Mouse (Mus musculus) lung, postnatal 0 days (tissue): ENCODE measurements around the gene Btbd3.

Experiments
- CTCF ChIP-seq: IDR thresholded peaks from 2 replicates; pipeline ENCODE4 v1.5.1; 2016; ENCODE audit warnings: antibody characterized with exemption, mild to moderate bottlenecking
- EP300 ChIP-seq: IDR thresholded peaks from 2 replicates; pipeline ENCODE4 v1.6.1; 2016; ENCODE audit warnings: antibody characterized with exemption, mild to moderate bottlenecking, control low read depth

DNA sequence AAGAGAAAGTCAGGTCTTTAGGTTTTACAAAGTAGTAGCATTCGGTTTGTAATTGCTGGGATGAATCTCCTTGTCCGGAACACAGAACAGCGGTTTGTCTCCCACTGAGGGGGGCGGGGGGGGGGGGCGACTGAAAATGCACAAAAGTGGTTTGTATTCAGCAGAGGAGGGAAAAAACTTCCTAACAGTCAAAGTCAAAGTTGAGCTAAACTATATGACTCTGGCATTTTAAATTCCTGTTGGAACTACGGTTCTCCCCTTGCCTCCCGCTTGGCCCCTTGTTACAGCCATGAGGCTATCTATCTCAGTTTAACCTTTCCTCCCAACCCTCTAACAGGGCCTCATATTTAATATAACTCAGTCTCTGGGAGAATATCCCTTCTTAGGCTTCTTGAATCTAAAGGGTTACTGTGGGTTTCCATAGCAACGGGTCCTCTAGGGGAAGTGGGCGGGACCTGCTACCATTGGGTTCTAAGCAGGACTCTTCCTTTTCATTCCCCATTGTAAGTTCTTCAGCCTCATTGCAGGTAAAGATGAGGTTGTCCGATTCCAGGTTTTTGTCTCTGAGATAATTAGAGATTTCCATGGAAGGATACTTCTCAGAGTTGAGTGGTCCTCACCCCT lies 1.4 kb downstream of the Btbd3 start:
- TF ChIP-seq EP300: no peak
- no peak for TF ChIP-seq CTCF
